Mouse (Mus musculus) liver, postnatal 0 days (tissue): Measurements from ENCODE around the gene Dcaf1.

ENCODE experiments used
- CTCF ChIP-seq: sonication (generic); IDR thresholded peaks from 2 replicates; pipeline ENCODE4 v1.5.1; 2016; ENCODE audit warnings: antibody characterized with exemption, low read depth
- EP300 ChIP-seq: IDR thresholded peaks from 2 replicates; pipeline ENCODE4 v1.6.1; 2016; ENCODE audit warnings: antibody characterized with exemption, low read depth, mild to moderate bottlenecking

DNA sequence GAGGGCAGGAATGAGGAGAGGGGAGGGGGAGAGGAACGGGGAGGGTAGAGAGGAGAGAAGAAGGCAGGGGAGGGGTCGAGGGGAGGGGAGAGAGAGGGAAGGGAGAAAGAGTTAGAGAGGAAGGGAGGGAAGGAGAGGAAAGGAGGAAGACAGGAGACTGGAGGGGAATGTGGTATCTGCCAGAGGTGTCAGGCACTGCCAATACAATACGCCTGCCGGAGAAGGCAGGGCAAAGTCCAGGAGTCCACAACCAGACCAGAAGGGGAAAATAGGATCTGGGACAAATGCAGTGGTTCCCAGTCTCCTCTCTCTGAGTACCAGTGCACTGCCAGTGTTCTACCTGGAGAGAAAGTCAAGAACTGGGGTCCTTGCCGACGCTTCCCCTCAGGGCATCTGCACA lies 30.8 kb upstream of the Dcaf1 start:
- TF ChIP-seq CTCF (no peak), EP300 (no peak)
